Mouse (Mus musculus): ENCODE data around the gene Hdgfl2.

Gene Hdgfl2

GRCm38 (mm10) chr17:56106981-56107380, 27.5 kb downstream of the Hdgfl2 start:
- no peak for DNase-seq

GRCm38 (mm10) chr17:56107736-56108135, 28.3 kb downstream of the Hdgfl2 start:
- no peak for DNase-seq

- peak; percentile 85 for DNase-seq
These were observed 29.1 kb downstream of the Hdgfl2 start for GRCm38 (mm10) chr17:56108334-56109044.

- no peak for DNase-seq
These were observed 30.0 kb downstream of the Hdgfl2 start, which contains the start of gene Plin4 for GRCm38 (mm10) chr17:56109219-56110051. Gene Plin4, minus strand, starts transcription at chr17:56109803.

- DNase-seq, result no peak
These were observed 31.1 kb downstream of the Hdgfl2 start for GRCm38 (mm10) chr17:56110571-56110970.

- no peak for DNase-seq
These were observed 31.6 kb downstream of the Hdgfl2 start for GRCm38 (mm10) chr17:56111021-56111420.

- peak; percentile 58 for DNase-seq
These were observed 32.4 kb downstream of the Hdgfl2 start for GRCm38 (mm10) chr17:56111864-56112263.

GRCm38 (mm10) chr17:56112743-56113142, 33.3 kb downstream of the Hdgfl2 start:
- DNase-seq, result no peak

GRCm38 (mm10) chr17:56116193-56116592, 36.8 kb downstream of the Hdgfl2 start:
- DNase-seq, result no peak

GRCm38 (mm10) chr17:56117251-56117710, 37.8 kb downstream of the Hdgfl2 start, which contains the start of gene Plin5:
Gene Plin5, minus strand, starts transcription at chr17:56117596.
- peak; percentile 61 for DNase-seq

- no peak for DNase-seq
These were observed 40.0 kb downstream of the Hdgfl2 start for GRCm38 (mm10) chr17:56119431-56119830.

GRCm38 (mm10) chr17:56119981-56120880, 40.8 kb downstream of the Hdgfl2 start:
- no peak for DNase-seq

GRCm38 (mm10) chr17:56121826-56122225, 42.4 kb downstream of the Hdgfl2 start, which contains the start of gene Lrg1:
Gene Lrg1, minus strand, starts transcription at chr17:56122001.
- no peak for DNase-seq

GRCm38 (mm10) chr17:56123161-56123560, 43.7 kb downstream of the Hdgfl2 start:
- DNase-seq, result no peak

GRCm38 (mm10) chr17:56123681-56124340, 44.4 kb downstream of the Hdgfl2 start:
- no peak for DNase-seq

GRCm38 (mm10) chr17:56124377-56125275, 45.2 kb downstream of the Hdgfl2 start:
- peak; percentile 53 for DNase-seq

GRCm38 (mm10) chr17:56125276-56125630, 45.8 kb downstream of the Hdgfl2 start:
- no peak for DNase-seq

GRCm38 (mm10) chr17:56126175-56126574, 46.7 kb downstream of the Hdgfl2 start:
- no peak for DNase-seq

GRCm38 (mm10) chr17:56128246-56128645, 48.8 kb downstream of the Hdgfl2 start:
- no peak for DNase-seq

GRCm38 (mm10) chr17:56131136-56131535, 51.7 kb downstream of the Hdgfl2 start:
- no peak for DNase-seq

GRCm38 (mm10) chr17:56131814-56132213, 52.4 kb downstream of the Hdgfl2 start:
- DNase-seq, result no peak

Data from right cerebral cortex, adult 18-20 months (tissue).